Mouse (Mus musculus): ENCODE measurements at regions not wholly inside any gene's neighbourhood (a gene's known extent, or its start where the extent isn't known, plus 50 kb on each side); places are given as distances from the start of the nearest gene placed in this dataset.

- peak; percentile 31 for DNase-seq
These were observed 86.3 kb downstream of the D16Ertd472e start for GRCm38 (mm10) chr16:78490245-78490644.

- DNase-seq, result no peak
These were observed 86.9 kb downstream of the D16Ertd472e start for GRCm38 (mm10) chr16:78489604-78490003.

GRCm38 (mm10) chr16:78486531-78486930 lies 90.0 kb downstream of the D16Ertd472e start:
- DNase-seq, result no peak

- no peak for DNase-seq
These were observed 92.2 kb downstream of the D16Ertd472e start for GRCm38 (mm10) chr16:78484319-78484718.

- DNase-seq, result no peak
These were observed 94.9 kb downstream of the D16Ertd472e start for GRCm38 (mm10) chr16:78481571-78481970.

- DNase-seq, result no peak
These were observed 95.4 kb downstream of the D16Ertd472e start for GRCm38 (mm10) chr16:78481065-78481464.

- DNase-seq, result no peak
These were observed 96.2 kb downstream of the D16Ertd472e start for GRCm38 (mm10) chr16:78480261-78480660.

- DNase-seq, result peak; percentile 57
These were observed 96.5 kb upstream of the Btg3 start for GRCm38 (mm10) chr16:78473456-78473855.

GRCm38 (mm10) chr16:78459996-78460395 lies 83.0 kb upstream of the Btg3 start:
- no peak for DNase-seq

GRCm38 (mm10) chr16:78457731-78458151 lies 80.7 kb upstream of the Btg3 start:
- DNase-seq, result no peak

- no peak for DNase-seq
These were observed 79.4 kb upstream of the Btg3 start for GRCm38 (mm10) chr16:78456345-78456744.

- no peak for DNase-seq
These were observed 77.5 kb upstream of the Btg3 start for GRCm38 (mm10) chr16:78454509-78454908.

- DNase-seq, result peak; percentile 68
These were observed 75.3 kb upstream of the Btg3 start for GRCm38 (mm10) chr16:78452303-78452702.

- DNase-seq, result no peak
These were observed 74.8 kb upstream of the Btg3 start for GRCm38 (mm10) chr16:78451750-78452149.

- DNase-seq, result peak; percentile 33
These were observed 74.3 kb upstream of the Btg3 start for GRCm38 (mm10) chr16:78451251-78451650.

- no peak for DNase-seq
These were observed 72.2 kb upstream of the Btg3 start for GRCm38 (mm10) chr16:78449231-78449630.

GRCm38 (mm10) chr16:78443262-78443661 lies 66.3 kb upstream of the Btg3 start:
- no peak for DNase-seq

- no peak for DNase-seq
These were observed 65.8 kb upstream of the Btg3 start for GRCm38 (mm10) chr16:78442830-78443229.

GRCm38 (mm10) chr16:78441961-78442360 lies 65.0 kb upstream of the Btg3 start:
- DNase-seq, result no peak

GRCm38 (mm10) chr16:78435707-78436106 lies 58.7 kb upstream of the Btg3 start:
- DNase-seq, result no peak

GRCm38 (mm10) chr16:78427470-78428041 lies 50.6 kb upstream of the Btg3 start:
- no peak for DNase-seq

All from kidney, adult 9 months (tissue).